Mouse (Mus musculus): ENCODE data around the gene Rnase12. TPM values are rescaled to one million over a fixed set of nuclear protein-coding genes. Genes with fewer than 3 reads are reported as not detected.

Gene Rnase12
- polyA plus RNA-seq, 1 experiment, result not detected

DNA sequence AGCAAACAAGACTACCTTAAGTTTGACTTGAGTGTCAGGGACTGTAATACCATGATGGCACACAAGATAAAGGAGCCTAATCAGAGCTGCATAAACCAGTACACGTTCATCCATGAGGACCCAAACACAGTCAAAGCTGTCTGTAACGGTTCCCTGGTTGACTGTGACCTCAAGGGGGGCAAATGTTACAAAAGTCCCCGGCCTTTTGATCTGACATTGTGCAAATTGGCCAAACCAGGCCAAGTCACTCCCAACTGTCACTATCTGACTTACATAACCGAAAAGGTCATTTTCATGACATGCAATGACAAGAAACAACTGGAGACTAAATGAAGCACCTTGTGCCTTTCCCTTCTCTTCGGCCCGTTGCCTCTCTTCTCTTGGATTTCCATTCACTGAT is 47.9 kb downstream of the Rnase12 start:
- Histone ChIP-seq H3K4me3 (replicated peaks) (no peak overlapping the region), H3K4me1 (ENCODE audit: control insufficient read depth) (no peaks in the 10 kb centered on the region)
- no peak for TF ChIP-seq TAL1 (IDR thresholded peaks at IDR 0.05; ENCODE audit: low read length)
- TF ChIP-seq GATA1 (IDR thresholded peaks at IDR 0.05; ENCODE audit: low read length), result no peak

DNA sequence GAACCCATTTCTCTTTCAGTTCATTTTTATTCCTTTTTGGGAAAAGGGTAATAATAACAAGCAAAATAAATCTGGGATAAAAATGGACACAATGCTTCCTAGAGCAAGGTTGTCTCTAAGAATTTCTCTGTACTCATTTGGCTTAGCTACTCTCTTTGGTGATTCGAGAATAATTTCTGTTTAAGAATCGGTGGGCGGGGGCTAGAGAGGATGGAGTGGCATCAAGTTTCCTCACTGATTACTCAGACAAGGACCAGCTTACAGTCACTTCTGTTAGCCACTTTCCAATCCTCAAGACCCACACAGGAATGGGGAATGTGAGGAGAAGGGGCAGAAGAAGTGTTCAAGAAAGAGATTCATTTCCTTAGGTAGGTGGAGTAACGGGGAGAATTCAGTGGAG is 48.7 kb downstream of the Rnase12 start:
- Histone ChIP-seq H3K4me3 (replicated peaks) (no peak overlapping the region), H3K4me1 (ENCODE audit: control insufficient read depth) (no peaks in the 10 kb centered on the region), H3K9me3 (ENCODE audit: control insufficient read depth, low read length) (peaks cover 2% of the 10 kb centered on the region; the same call in 1 of the 2 replicates), H3K36me3 (ENCODE audit: control insufficient read depth) (no peaks in the 10 kb centered on the region), H3K27me3 (ENCODE audit: control insufficient read depth) (no peaks in the 10 kb centered on the region)
- TF ChIP-seq TAL1 (IDR thresholded peaks at IDR 0.05; ENCODE audit: low read length), result no peak
- no peak for TF ChIP-seq GATA1 (IDR thresholded peaks at IDR 0.05; ENCODE audit: low read length)

More for the DNA sequence above, 47.9 kb downstream of the Rnase12 start:
- Histone ChIP-seq H3K9me3 (ENCODE audit: control insufficient read depth, low read length) (peaks cover 2% of the 10 kb centered on the region; the same call in 1 of the 2 replicates), H3K36me3 (ENCODE audit: control insufficient read depth) (no peaks in the 10 kb centered on the region), H3K27me3 (ENCODE audit: control insufficient read depth) (no peaks in the 10 kb centered on the region)

DNA sequence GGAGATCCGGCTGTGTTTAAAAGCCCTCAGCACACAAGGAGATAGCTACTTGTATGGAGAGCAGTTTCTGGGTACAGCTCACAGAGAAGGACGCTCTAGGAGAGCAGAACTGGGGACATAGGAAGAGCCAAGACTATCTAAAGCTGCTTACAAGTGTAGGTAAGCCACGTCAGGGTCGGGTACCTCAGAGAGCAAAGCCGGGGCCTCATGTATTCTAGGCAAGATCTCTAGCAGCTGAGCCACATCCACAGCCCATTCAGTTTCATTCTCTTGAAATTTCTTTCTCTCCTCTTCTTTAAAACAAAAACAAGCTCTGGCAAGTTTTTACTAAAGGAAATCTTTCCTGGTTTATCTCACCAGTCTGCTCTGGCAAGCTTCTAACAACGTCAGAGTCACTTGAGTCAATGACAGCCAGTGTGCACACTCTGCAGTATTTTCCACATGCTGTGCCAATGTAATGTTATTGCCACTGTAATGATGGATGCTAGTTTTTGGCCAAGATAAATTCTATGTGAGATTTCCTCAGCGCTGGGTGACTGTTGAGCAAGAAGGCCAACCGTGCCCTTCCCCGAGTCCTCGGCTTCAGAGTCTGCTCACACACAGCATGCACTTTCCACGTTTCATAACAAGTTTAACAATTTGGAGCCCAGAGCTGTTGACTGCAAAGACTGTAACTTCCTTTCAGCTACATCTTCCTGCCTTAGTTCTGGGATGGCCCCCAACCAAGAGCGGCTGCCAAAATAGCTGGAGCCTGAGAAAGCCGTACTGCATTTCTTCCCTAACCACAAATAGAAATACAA is 49.3 kb downstream of the Rnase12 start:
- no peak for TF ChIP-seq TAL1 (IDR thresholded peaks at IDR 0.05; ENCODE audit: low read length)
- no peaks in the 10 kb centered on the region for H3K36me3 ChIP-seq (ENCODE audit: control insufficient read depth)
- H3K4me3 ChIP-seq (replicated peaks), result no peak overlapping the region
- peaks cover 2% of the 10 kb centered on the region; the same call in 1 of the 2 replicates for H3K9me3 ChIP-seq (ENCODE audit: control insufficient read depth, low read length)
- no peaks in the 10 kb centered on the region for H3K4me1 ChIP-seq (ENCODE audit: control insufficient read depth)
- no peaks in the 10 kb centered on the region for H3K27me3 ChIP-seq (ENCODE audit: control insufficient read depth)

DNA sequence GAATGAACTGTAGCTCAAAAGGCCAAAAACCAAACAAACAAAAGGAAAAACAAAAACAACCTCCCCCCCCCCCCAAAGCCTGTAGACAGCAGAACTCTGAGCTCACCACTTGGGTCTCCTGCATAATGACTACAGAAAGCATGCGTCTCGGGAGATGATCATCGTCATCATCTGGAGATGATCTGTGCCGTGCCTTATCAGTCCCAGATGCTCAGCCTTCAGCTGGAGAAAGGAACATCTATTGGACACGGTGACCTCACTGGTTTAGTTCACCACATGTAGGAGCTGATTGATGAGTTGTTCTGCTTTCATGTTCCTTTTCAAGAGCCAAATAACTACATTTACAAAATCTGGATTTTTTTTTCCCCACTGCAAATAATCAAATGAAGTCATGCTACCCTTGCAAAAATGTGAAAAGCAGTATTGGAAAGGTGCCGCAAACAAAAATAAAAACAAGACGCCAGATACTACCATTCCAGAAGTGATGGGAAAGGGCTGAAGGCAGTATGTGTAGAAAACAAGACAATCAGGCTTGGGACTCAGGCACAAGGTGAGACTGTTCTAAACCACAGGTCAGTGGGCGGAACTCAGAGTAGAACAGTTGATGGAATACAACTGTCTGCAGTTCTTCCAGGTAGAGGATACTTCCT is 50.2 kb downstream of the Rnase12 start, which contains the start of gene Rnase10:
Gene Rnase10 (plus strand): TSS at position 600 of the 650 bp plus-strand sequence.
- Histone ChIP-seq H3K4me1 (ENCODE audit: control insufficient read depth) (no peaks in the 10 kb centered on the region), H3K9me3 (ENCODE audit: control insufficient read depth, low read length) (peaks cover 1% of the 10 kb centered on the region; the same call in 1 of the 2 replicates), H3K36me3 (ENCODE audit: control insufficient read depth) (no peaks in the 10 kb centered on the region), H3K27me3 (ENCODE audit: control insufficient read depth) (no peaks in the 10 kb centered on the region), H3K4me3 (replicated peaks) (no peak within 1 kb of the TSS)
- TF ChIP-seq GATA1 (IDR thresholded peaks at IDR 0.05; ENCODE audit: low read length) (no peak), TAL1 (IDR thresholded peaks at IDR 0.05; ENCODE audit: low read length) (no peak)

Other genes with a start within 250 kb of the Rnase12 start
- gene Ccnb1ip1, start 249.9 kb downstream of the Rnase12 start, polyA plus RNA-seq (2012), result 0.06 and 0.08 TPM in 2 replicates
- 0.41 and 0.54 TPM in 2 replicates for gene Parp2, start 249.8 kb downstream of the Rnase12 start, polyA plus RNA-seq (2012)
- 0.05 TPM in 1 of 2 replicates, not detected in the other for gene Tep1, start 187.1 kb downstream of the Rnase12 start, polyA plus RNA-seq (2012)
- gene Klhl33, start 160.2 kb downstream of the Rnase12 start, polyA plus RNA-seq (2012), result not detected in 2 replicates
- 1.4 and 1.5 TPM in 2 replicates for gene Osgep, start 132.8 kb downstream of the Rnase12 start, polyA plus RNA-seq (2012)
- gene Apex1, start 132.7 kb downstream of the Rnase12 start, polyA plus RNA-seq (2012), result 3.3 and 3.7 TPM in 2 replicates
- 6.3 and 8.9 TPM in 2 replicates for gene Pip4p1, start 126.8 kb downstream of the Rnase12 start, polyA plus RNA-seq (2012)
- gene Pnp, start 126.6 kb downstream of the Rnase12 start, polyA plus RNA-seq (2012), result 0.20 and 0.22 TPM in 2 replicates
- gene Gm49342, start 113.1 kb downstream of the Rnase12 start, polyA plus RNA-seq (2012), result not detected in 2 replicates
- gene Pnp2, start 101.7 kb downstream of the Rnase12 start, polyA plus RNA-seq (2012), result not detected in 2 replicates
- not detected in 2 replicates for gene Rnase10, start 49.9 kb downstream of the Rnase12 start, polyA plus RNA-seq (2012)
- not detected in 2 replicates for gene Rnase9, start 15.8 kb downstream of the Rnase12 start, polyA plus RNA-seq (2012)
- not detected in 2 replicates for gene Rnase11, start 7.5 kb downstream of the Rnase12 start, polyA plus RNA-seq (2012)
- not detected in 2 replicates for gene Olfr750, start 16.8 kb upstream of the Rnase12 start, polyA plus RNA-seq (2012)
- 0.03 TPM in 1 of 2 replicates, not detected in the other for gene Rnase4, start 33.4 kb upstream of the Rnase12 start, polyA plus RNA-seq (2012)
- not detected in 2 replicates for gene Ang, start 33.5 kb upstream of the Rnase12 start, polyA plus RNA-seq (2012)
- gene Eddm3b, start 56.8 kb upstream of the Rnase12 start, polyA plus RNA-seq (2012), result not detected in 2 replicates
- gene Rnase6, start 66.2 kb upstream of the Rnase12 start, polyA plus RNA-seq (2012), result 0.09 and 0.10 TPM in 2 replicates
- not detected in 2 replicates for gene Rnase1, start 89.1 kb upstream of the Rnase12 start, polyA plus RNA-seq (2012)
- not detected in 2 replicates for gene Rnase2b, start 104.6 kb upstream of the Rnase12 start, polyA plus RNA-seq (2012)
- not detected in 2 replicates for gene Ang2, start 141.5 kb upstream of the Rnase12 start, polyA plus RNA-seq (2012)
- not detected in 2 replicates for gene Ear14, start 145.7 kb upstream of the Rnase12 start, polyA plus RNA-seq (2012)
- gene Rnase2a, start 198.5 kb upstream of the Rnase12 start, polyA plus RNA-seq (2012), result not detected in 2 replicates

Measured in erythroblast, embryonic 14.5 days (primary cell).